Mouse (Mus musculus) E14TG2a.4 (cell line): ENCODE data around the gene Pak2.
A peak's percentile ranks its signal among the peaks of the same experiment; 100 is the strongest.

Experiments used
- H3K27me3 ChIP-seq: 2 replicates; pipeline ENCODE4 v1.6.1; 2014; ENCODE audit warnings: low read length, control low read depth; ENCODE audit not compliant: insufficient read depth
- H3K36me3 ChIP-seq: 2 replicates; pipeline ENCODE4 v1.6.1; 2014; ENCODE audit warnings: low read length, control low read depth; ENCODE audit not compliant: insufficient read depth
- H3K4me1 ChIP-seq: replicated peaks from 2 replicates; pipeline ENCODE4 v1.6.1; 2014; ENCODE audit warnings: low read depth, low read length, control low read depth
- H3K4me3 ChIP-seq: replicated peaks from 2 replicates; pipeline ENCODE4 v1.5.1; 2014; ENCODE audit warnings: mild to moderate bottlenecking, low read length
- H3K9me3 ChIP-seq: 2 replicates; pipeline ENCODE4 v1.6.1; 2014; ENCODE audit warnings: low read length, control low read depth
- CTCF ChIP-seq: conservative IDR thresholded peaks from 2 replicates; pipeline ENCODE4 v1.5.1; 2014; ENCODE audit warnings: low read length
- NANOG ChIP-seq: IDR thresholded peaks from 2 replicates; pipeline ENCODE4 v1.6.1; 2014; ENCODE audit warnings: borderline replicate concordance, low read length, mixed read lengths
- POU5F1 ChIP-seq: IDR thresholded peaks from 2 replicates; pipeline ENCODE4 v1.6.1; 2014; ENCODE audit warnings: low read length, borderline replicate concordance

Pak2 gene

GRCm38 (mm10) chr16:32002509-32003477 is 76.3 kb downstream of the Pak2 start, which contains the start of gene Senp5:
Gene Senp5, minus strand, starts transcription at chr16:32003287.
- H3K36me3 ChIP-seq = peaks cover 25% of the 10 kb centered on the region
- H3K4me3 ChIP-seq = peak within 1 kb of the TSS; percentile 97
- H3K9me3 ChIP-seq = no peaks in the 10 kb centered on the region
- TF ChIP-seq NANOG (no peak), POU5F1 (no peak), CTCF (no peak)
- H3K27me3 ChIP-seq = no peaks in the 10 kb centered on the region; the same call in 1 of the 2 replicates
- peaks cover 33% of the 10 kb centered on the region for H3K4me1 ChIP-seq

- H3K27me3 ChIP-seq = no peaks in the 10 kb centered on the region
- no peaks in the 10 kb centered on the region for H3K9me3 ChIP-seq
- H3K4me1 ChIP-seq = peaks cover 16% of the 10 kb centered on the region
- peaks cover 40% of the 10 kb centered on the region for H3K36me3 ChIP-seq
- H3K4me3 ChIP-seq = no peak overlapping the region
- TF ChIP-seq NANOG (no peak), CTCF (no peak), POU5F1 (no peak)
Measured at GRCm38 (mm10) chr16:31996371-31996770, 82.8 kb downstream of the Pak2 start.

- Histone ChIP-seq H3K9me3 (no peaks in the 10 kb centered on the region), H3K27me3 (no peaks in the 10 kb centered on the region), H3K36me3 (peaks cover 39% of the 10 kb centered on the region), H3K4me1 (peaks cover 8% of the 10 kb centered on the region), H3K4me3 (no peak overlapping the region)
- TF ChIP-seq CTCF = no peak
- no peak for TF ChIP-seq POU5F1
- no peak for TF ChIP-seq NANOG
Measured at GRCm38 (mm10) chr16:31993946-31994345, 85.2 kb downstream of the Pak2 start.

GRCm38 (mm10) chr16:31993195-31993594 is 85.9 kb downstream of the Pak2 start:
- H3K36me3 ChIP-seq = peaks cover 41% of the 10 kb centered on the region
- no peak overlapping the region for H3K4me3 ChIP-seq
- peaks cover 8% of the 10 kb centered on the region for H3K4me1 ChIP-seq
- TF ChIP-seq NANOG = no peak
- TF ChIP-seq POU5F1 = no peak
- TF ChIP-seq CTCF = no peak
- no peaks in the 10 kb centered on the region for H3K9me3 ChIP-seq
- no peaks in the 10 kb centered on the region for H3K27me3 ChIP-seq

- H3K4me3 ChIP-seq = no peak overlapping the region
- H3K4me1 ChIP-seq = peaks cover 5% of the 10 kb centered on the region; the same call in 1 of the 2 replicates
- peaks cover 47% of the 10 kb centered on the region for H3K36me3 ChIP-seq
- TF ChIP-seq POU5F1 = no peak
- peak; percentile 67 for TF ChIP-seq CTCF
- no peak for TF ChIP-seq NANOG
- H3K27me3 ChIP-seq = no peaks in the 10 kb centered on the region
- H3K9me3 ChIP-seq = no peaks in the 10 kb centered on the region
Measured at GRCm38 (mm10) chr16:31992039-31992438, 87.1 kb downstream of the Pak2 start.

- Histone ChIP-seq H3K4me3 (no peak overlapping the region), H3K4me1 (peaks cover 14% of the 10 kb centered on the region; the same call in 1 of the 2 replicates), H3K36me3 (peaks cover 45% of the 10 kb centered on the region), H3K27me3 (no peaks in the 10 kb centered on the region), H3K9me3 (no peaks in the 10 kb centered on the region)
- TF ChIP-seq CTCF = peak; percentile 45
- TF ChIP-seq POU5F1 = no peak
- no peak for TF ChIP-seq NANOG
Measured at GRCm38 (mm10) chr16:31980946-31981345, 98.2 kb downstream of the Pak2 start.

GRCm38 (mm10) chr16:31979501-31979900 is 99.6 kb downstream of the Pak2 start:
- H3K4me3 ChIP-seq = no peak overlapping the region
- H3K27me3 ChIP-seq = no peaks in the 10 kb centered on the region
- no peaks in the 10 kb centered on the region for H3K9me3 ChIP-seq
- H3K36me3 ChIP-seq = peaks cover 45% of the 10 kb centered on the region
- H3K4me1 ChIP-seq = peaks cover 14% of the 10 kb centered on the region; the same call in 1 of the 2 replicates
- no peak for TF ChIP-seq POU5F1
- TF ChIP-seq CTCF = no peak
- TF ChIP-seq NANOG = no peak

- H3K9me3 ChIP-seq = no peaks in the 10 kb centered on the region
- TF ChIP-seq CTCF (no peak), NANOG (no peak), POU5F1 (no peak)
- no peaks in the 10 kb centered on the region for H3K27me3 ChIP-seq
- H3K4me3 ChIP-seq = no peak overlapping the region
- H3K36me3 ChIP-seq = peaks cover 47% of the 10 kb centered on the region
- H3K4me1 ChIP-seq = peaks cover 9% of the 10 kb centered on the region
Measured at GRCm38 (mm10) chr16:31975258-31975657, 103.9 kb downstream of the Pak2 start.
